Mouse (Mus musculus): ENCODE measurements around the gene 1700025B11Rik.

DNA sequence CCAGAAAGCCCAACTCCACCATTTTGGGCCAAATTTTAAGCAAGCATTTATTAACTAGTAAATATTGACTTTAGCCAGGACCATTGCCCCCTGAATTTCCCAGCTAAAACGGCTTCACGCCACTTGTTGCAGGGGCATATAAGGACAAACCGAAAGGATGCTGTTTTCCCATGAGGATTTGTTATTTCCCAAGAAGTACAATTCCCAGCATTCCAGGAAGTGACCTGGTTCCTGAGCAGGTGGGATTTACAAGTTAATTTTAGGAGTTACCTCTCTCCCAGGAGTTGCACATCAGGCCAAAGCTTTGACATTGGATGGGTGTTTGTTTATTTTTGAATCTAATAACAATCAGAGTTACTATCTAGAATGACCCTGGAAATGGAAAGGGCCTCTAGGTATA, 44.4 kb upstream of the 1700025B11Rik start:
- no peak for TF ChIP-seq POLR2A (IDR thresholded peaks at IDR 0.05; ENCODE audit: control insufficient read depth, extremely low read depth, insufficient read depth, low read length, poor library complexity)
- TF ChIP-seq CTCF (IDR thresholded peaks at IDR 0.05; ENCODE audit: borderline replicate concordance, control insufficient read depth, extremely low read depth, insufficient read depth, low read length, poor library complexity), result no peak
